Mouse (Mus musculus): ENCODE results near the gene Senp7.

GRCm38 (mm10) chr16:56008862-56009261 lies 39.3 kb upstream of the Senp7 start:
- TF ChIP-seq CTCF (IDR thresholded peaks at IDR 0.05; ENCODE audit: insufficient read depth, low read depth, low read length) = no peak
- no peak for TF ChIP-seq POLR2A (IDR thresholded peaks at IDR 0.05; ENCODE audit: insufficient read depth, low read depth, low read length)
